Mouse (Mus musculus) CH12F3 (cell line): ENCODE measurements around the gene Vmn1r155.
"Not testable (repeated sequence)": the region's sequence is repeated elsewhere in the genome, so short reads cannot be mapped to it uniquely, and the experiment has no call there.

Experiments used
- in situ Hi-C: fragments of 300-500 bp; cut with MboI; formaldehyde crosslinking; loops from 2 replicates; pipeline ENCODE4 v1.14.3; 2020; ENCODE audit warnings: low sequenced_read_pairs

Vmn1r155 gene

DNA sequence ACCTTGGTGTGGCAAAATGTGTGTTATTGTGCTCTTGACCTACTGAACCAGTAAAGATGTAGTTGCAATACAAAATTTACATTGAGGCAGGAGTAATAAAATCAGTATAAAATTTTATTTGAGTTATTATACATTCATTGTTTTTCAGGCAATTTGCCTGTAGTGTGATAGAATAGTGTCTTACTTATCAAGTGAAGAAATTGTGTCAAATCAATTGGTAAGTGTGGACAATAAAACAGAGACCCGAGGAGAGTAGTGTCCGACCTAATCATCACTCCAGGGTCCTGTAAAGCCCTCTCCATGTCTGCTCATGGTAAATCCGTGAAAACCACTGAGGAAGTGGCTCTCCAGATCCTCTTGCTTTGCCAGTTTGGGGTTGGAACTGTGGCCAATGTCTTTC lies at the start of gene Vmn1r155:
Vmn1r155 (plus strand) TSS at position 301 of the 400 bp plus-strand sequence.
- in situ Hi-C loops = not testable (repeated sequence)

DNA sequence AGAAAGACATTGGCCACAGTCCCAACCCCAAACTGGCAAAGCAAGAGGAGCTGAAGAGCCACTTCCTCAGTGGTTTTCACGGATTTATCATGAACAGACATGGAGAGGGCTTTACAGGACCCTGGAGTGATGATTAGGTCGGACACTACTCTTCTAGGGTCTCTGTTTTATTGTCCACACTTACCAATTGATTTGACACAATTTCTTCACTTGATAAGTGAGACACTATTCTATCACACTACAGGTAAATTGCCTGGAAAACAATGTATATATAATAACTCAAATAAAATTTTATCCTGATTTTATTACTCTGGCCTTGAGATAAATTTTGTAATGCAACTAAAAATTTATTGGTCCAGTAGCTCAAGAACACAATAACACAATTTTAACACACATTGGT lies 34.4 kb downstream of the Vmn1r155 start, which contains the start of gene Gm8693:
Gm8693 (minus strand) TSS at position 101 of the 400 bp plus-strand sequence.
- in situ Hi-C loops = not testable (repeated sequence)
